Mouse (Mus musculus) embryonic fibroblast, embryonic 13.5 days (primary cell): Measurements from ENCODE around the gene 5430419D17Rik. TPM values are rescaled to one million over a fixed set of nuclear protein-coding genes. Genes with fewer than 3 reads are reported as not detected.

ENCODE experiments used
- H3K27ac ChIP-seq: 2 replicates; pipeline ENCODE4 v1.5.1; 2012; ENCODE audit warnings: low read length, control low read depth, inconsistent platforms; ENCODE audit not compliant: insufficient read depth
- H3K4me1 ChIP-seq: 2 replicates; pipeline ENCODE4 v1.6.1; 2011; ENCODE audit warnings: low read length; ENCODE audit not compliant: control insufficient read depth, insufficient read depth
- H3K4me3 ChIP-seq: 2 replicates; pipeline ENCODE4 v1.5.1; 2011; ENCODE audit warnings: mild to moderate bottlenecking, control low read depth, low read length; ENCODE audit not compliant: insufficient read depth
- CTCF ChIP-seq: IDR thresholded peaks from 2 replicates; pipeline ENCODE4 v1.5.1; 2011; ENCODE audit warnings: mild to moderate bottlenecking, control low read depth, low read length, moderate library complexity, borderline replicate concordance; ENCODE audit not compliant: insufficient read depth
- POLR2A ChIP-seq: IDR thresholded peaks from 2 replicates; pipeline ENCODE4 v1.6.1; 2011; ENCODE audit warnings: low read depth, mild to moderate bottlenecking, control low read depth, low read length, moderate library complexity
- polyA plus RNA-seq: library from polyadenylated mRNA; stranded (reverse); fragments of >200 nt; gene quantifications from 2 replicates; pipeline ENCODE4 v1.2.4, GENCODE M21; 2011; ENCODE audit warnings: low read depth; ENCODE audit not compliant: missing spikeins, insufficient read length

Gene 5430419D17Rik
- polyA plus RNA-seq, 1 experiment: not detected

DNA sequence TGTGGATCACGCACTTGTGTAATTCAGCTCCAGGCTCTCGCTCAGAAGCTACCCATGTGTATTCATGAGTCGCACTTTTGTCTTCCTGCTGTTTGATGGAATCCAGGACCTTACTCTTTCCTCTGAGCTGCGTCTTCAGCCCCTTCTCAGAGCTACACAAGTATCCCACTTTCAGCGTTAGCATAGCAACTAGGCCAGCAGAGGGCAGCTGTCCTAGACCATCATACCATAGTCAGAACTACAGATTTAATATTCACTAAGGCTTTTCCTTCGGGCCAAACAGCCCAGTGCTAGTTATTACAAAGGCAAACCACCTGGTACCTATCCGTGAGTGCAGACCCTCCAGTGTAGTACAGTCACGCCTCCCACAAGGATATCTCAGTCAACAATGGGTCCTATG is 122.9 kb downstream of the 5430419D17Rik start:
- Histone ChIP-seq H3K27ac (no peak overlapping the region), H3K4me1 (no peaks in the 10 kb centered on the region), H3K4me3 (no peak overlapping the region)
- TF ChIP-seq CTCF (no peak), POLR2A (no peak)

DNA sequence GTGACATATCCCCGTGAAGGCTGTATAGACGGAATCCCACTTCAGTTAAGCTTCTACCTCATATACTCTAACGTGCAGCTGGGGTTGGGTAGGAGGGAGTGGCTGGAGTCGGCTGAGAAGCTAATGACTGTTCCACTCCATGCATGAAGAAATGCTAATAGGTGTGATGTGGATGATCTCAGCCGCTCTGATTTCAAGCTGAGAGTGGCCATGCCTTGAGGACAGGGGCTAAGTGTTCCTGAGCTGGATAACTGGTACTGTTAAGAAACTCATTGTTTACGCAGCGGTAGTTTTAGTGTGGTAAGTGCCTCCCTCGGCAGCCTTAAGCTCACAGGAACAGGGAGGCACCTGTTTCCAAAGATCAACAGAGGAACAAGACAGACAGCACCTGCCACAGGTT is 129.1 kb downstream of the 5430419D17Rik start:
- Histone ChIP-seq H3K27ac (no peak overlapping the region), H3K4me3 (no peak overlapping the region), H3K4me1 (no peaks in the 10 kb centered on the region)
- no peak for TF ChIP-seq CTCF
- TF ChIP-seq POLR2A: no peak

DNA sequence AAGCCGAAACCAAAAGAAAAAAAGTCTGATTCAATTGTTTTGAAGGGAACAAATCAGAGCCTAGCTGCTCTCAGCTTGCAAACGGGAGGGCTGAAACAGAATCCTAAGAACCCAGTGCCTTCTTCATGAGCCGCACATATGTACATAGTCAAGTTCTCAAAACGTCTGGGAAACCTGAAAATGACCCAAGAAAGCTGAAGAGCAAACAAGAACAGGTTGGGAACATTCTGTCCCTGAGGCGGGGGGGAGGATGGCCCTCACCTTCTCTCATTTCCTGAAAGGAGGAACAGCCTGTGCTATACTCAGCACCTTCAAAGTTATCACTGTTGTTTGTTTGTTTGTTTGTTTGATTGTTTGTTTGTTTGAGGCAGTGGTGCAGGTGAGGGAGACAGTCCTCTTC is 132.5 kb downstream of the 5430419D17Rik start:
- Histone ChIP-seq H3K4me3 (no peak overlapping the region), H3K4me1 (no peaks in the 10 kb centered on the region), H3K27ac (no peak overlapping the region)
- no peak for TF ChIP-seq CTCF
- TF ChIP-seq POLR2A: no peak

DNA sequence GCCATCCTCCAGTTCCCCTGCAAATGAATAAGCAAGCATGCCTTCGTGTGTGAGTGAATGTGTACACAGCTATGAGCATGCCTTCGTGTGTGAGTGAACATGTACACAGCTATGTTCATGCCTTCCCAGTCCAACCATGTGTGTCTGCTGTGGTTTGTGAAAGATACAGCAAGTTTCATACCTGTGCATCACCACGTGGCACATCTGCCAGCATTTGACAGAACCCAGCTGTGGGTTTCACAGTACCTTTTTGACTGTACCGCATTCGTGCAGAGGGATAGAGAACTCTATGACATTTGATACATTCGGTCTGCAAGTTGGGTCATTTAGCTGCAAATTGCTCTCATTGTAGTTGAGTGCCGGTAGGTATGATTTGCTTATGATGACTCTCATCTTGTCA is 140.3 kb downstream of the 5430419D17Rik start:
- Histone ChIP-seq H3K27ac (no peak overlapping the region), H3K4me1 (no peaks in the 10 kb centered on the region), H3K4me3 (no peak overlapping the region)
- TF ChIP-seq CTCF (no peak), POLR2A (no peak)

DNA sequence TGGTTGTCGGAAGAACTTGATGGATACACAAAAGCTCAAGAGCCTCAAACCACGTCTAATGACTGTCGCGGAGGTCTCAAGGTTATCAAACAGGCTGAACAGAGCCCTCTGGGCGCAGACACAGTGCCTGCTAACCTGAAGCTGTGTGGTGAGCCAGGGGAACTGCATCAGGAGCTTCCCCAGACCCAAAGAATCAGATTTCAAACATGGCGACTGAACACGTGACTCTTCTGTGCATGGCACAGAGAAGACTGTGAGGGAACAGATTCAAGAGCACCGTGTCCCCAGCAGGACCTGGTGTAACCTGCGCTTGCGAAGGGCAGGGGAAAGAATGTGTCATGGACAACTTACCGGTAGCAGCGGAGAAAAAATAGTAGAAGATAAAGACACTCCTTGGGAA is 143.4 kb downstream of the 5430419D17Rik start:
- Histone ChIP-seq H3K4me3 (no peak overlapping the region), H3K27ac (no peak overlapping the region), H3K4me1 (no peaks in the 10 kb centered on the region)
- no peak for TF ChIP-seq POLR2A
- TF ChIP-seq CTCF: no peak

DNA sequence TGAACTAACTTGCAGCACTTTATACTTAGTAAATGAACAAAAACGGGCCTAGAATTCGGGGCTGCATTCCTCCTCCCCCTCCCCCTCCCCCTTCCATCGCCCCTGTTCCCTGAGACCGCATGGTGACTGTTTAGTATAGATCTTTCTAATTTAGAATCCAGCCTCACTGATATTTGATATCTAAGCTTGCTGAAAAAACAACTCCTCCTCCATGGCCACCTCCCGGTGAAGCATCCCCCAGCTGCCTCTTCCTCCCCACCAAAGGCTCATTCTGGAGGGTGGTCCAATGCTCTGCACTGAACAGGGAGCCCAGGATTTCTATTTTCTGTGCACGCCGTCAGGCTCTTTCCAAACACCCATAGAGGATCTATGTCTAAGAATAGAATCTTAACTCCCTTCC is 144.1 kb downstream of the 5430419D17Rik start:
- Histone ChIP-seq H3K27ac (no peak overlapping the region), H3K4me3 (no peak overlapping the region), H3K4me1 (no peaks in the 10 kb centered on the region)
- TF ChIP-seq POLR2A (no peak), CTCF (no peak)

DNA sequence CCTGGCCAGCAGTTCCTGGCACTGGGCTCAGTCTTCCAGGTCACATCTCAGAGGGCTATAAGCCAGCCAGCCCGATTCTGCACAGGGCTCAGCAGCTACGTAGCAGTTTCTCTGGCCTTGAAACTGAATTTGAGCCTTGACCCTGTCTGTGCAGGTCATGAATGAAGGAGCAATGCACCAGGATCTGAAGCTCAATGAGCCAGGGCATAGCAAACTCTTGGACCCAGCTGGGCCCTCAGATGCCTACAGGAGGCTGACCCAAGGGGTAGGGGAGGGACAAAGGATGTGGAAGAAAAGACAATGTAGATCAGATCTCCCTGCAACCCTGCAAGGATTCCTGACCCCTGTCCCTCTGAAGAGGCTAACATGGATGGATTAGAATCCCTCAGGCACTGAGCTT is 148.0 kb downstream of the 5430419D17Rik start, which contains the start of gene Cuzd1:
Gene Cuzd1 (minus strand): TSS at position 101 of the 400 bp plus-strand sequence.
- no peak for TF ChIP-seq CTCF
- no peak within 1 kb of the TSS for H3K4me3 ChIP-seq
- no peaks in the 10 kb centered on the region for H3K4me1 ChIP-seq
- H3K27ac ChIP-seq: no peak within 1 kb of the TSS

DNA sequence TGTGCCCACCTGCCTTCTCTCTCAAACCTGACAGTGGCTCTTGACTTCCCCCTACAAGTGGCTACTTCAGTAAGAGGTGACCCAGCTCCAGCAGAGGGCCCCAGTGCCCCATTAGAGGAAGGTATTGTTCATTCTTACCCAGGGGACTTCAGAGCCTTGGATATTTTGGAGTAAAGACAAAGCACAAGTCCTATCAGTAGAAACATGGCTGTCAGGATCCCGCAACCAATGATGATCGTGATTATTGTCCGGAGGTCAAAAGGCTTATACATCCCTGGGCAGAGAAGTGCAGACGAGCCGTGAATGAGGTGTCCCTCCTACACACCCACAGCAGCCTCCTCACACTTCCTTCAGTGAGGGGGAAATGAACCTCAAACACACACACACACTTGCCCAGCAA is 152.9 kb downstream of the 5430419D17Rik start:
- H3K27ac ChIP-seq: no peak overlapping the region
- H3K4me3 ChIP-seq: no peak overlapping the region
- TF ChIP-seq POLR2A (no peak), CTCF (no peak)
- no peaks in the 10 kb centered on the region for H3K4me1 ChIP-seq

DNA sequence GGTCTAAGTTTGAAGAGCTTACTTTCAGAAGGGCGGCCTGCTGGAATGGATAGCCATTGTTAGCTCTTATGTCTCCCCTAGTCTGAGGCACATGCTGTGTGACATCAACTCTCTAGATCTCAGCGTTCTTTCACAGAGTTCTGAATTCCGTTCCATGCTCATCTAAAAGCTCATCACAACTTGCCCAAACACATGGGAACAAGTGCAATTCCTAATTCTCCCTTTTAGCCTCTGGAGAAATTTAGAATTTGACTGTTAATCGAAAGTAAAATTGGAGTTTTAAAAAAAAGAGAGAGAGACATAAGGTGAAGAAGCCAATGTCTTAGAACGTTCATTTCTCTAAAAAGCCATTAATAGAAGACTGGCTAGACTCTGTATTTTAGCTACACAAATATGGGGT is 155.2 kb downstream of the 5430419D17Rik start, which contains the start of gene Fam24b:
Gene Fam24b (minus strand): TSS at position 101 of the 400 bp plus-strand sequence.
- H3K4me3 ChIP-seq: no peak within 1 kb of the TSS
- no peak within 1 kb of the TSS for H3K27ac ChIP-seq
- TF ChIP-seq CTCF (no peak), POLR2A (no peak)
- no peaks in the 10 kb centered on the region for H3K4me1 ChIP-seq

DNA sequence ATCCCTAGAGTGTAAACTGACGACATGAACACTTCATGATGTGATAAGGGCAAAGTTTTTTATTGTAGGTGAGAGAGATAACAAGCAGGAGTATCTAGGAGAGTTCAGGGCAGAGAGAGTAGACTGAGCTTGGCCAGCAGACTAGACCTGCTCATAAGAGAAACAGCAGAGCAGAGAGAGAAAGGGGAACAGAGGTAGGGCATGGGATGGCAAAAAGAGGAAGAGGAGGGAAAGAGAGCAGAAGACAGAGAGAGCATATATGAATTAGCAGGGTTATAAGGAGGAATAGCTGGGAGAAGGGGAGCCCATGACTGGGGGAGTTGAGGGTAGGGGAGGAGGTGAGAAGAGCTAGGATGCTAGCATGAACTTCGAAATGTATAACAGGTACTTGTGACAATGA is 157.5 kb downstream of the 5430419D17Rik start:
- no peak overlapping the region for H3K27ac ChIP-seq
- TF ChIP-seq CTCF (no peak), POLR2A (no peak)
- H3K4me1 ChIP-seq: no peaks in the 10 kb centered on the region
- H3K4me3 ChIP-seq: no peak overlapping the region

DNA sequence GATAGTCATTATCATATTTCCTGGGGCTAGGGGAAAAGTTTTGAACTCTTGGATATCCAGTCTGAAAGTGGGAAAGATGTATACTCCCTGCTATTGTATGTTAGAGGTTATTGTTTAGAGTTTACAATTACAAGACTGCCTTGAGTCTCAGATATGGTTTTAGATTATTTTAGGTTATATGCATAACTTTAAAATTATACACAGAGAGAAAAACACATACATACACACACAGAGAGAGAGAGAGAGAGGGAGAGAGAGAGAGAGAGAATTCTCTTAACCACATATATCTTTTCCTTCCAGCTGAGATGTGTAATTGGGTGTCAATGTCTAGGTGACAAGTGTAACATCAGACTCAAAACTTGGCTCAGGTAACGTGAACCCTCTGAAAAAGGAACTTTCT is 159.4 kb downstream of the 5430419D17Rik start, which contains the start of gene Fam24a:
Gene Fam24a (plus strand): TSS at position 301 of the 400 bp plus-strand sequence.
- Histone ChIP-seq H3K4me3 (no peak within 1 kb of the TSS), H3K4me1 (no peaks in the 10 kb centered on the region), H3K27ac (no peak within 1 kb of the TSS)
- TF ChIP-seq POLR2A (no peak), CTCF (no peak)
